Mouse (Mus musculus) myocyte (in vitro differentiated cells): ENCODE measurements around the gene Lrrc1.

Source experiments
- E2F4 ChIP-seq: IDR thresholded peaks from one replicate; pipeline ENCODE4 v1.6.1; 2011; ENCODE audit warnings: mild to moderate bottlenecking, control low read depth, moderate library complexity; ENCODE audit not compliant: insufficient read depth
- MAX ChIP-seq: IDR thresholded peaks from one replicate; pipeline ENCODE4 v1.6.1; 2011; ENCODE audit warnings: low read depth, mild to moderate bottlenecking, control low read depth
- MYOD1 ChIP-seq, 3 experiments: IDR thresholded peaks; one replicate each; pipeline ENCODE4 v1.6.1; 2011; ENCODE audit warnings: control low read depth in 2 of 3, low read depth in 2 of 3, mild to moderate bottlenecking in 2 of 3, moderate library complexity in 1 of 3; ENCODE audit not compliant: insufficient read length in 2 of 3, control insufficient read depth in 1 of 3
- MYOG ChIP-seq, 3 experiments: IDR thresholded peaks; one replicate each; pipeline ENCODE4 v1.6.1; 2011; ENCODE audit warnings: control low read depth in 2 of 3, low read depth in 2 of 3, mild to moderate bottlenecking in 2 of 3; ENCODE audit not compliant: insufficient read length in 2 of 3, control insufficient read depth in 1 of 3, insufficient read depth in 1 of 3
- POLR2A ChIP-seq: IDR thresholded peaks from one replicate; pipeline ENCODE4 v1.6.1; 2011; ENCODE audit warnings: low read depth, mild to moderate bottlenecking, control low read depth, moderate library complexity; ENCODE audit not compliant: insufficient read length
- POLR2AphosphoS2 ChIP-seq: IDR thresholded peaks from one replicate; pipeline ENCODE4 v1.6.1; 2011; ENCODE audit warnings: low read depth, control low read depth; ENCODE audit not compliant: insufficient read length
- TCF12 ChIP-seq: IDR thresholded peaks from one replicate; pipeline ENCODE4 v1.6.1; 2011; ENCODE audit warnings: mild to moderate bottlenecking, control low read depth; ENCODE audit not compliant: poor library complexity, insufficient read depth, severe bottlenecking
- USF1 ChIP-seq: IDR thresholded peaks from one replicate; pipeline ENCODE4 v1.6.1; 2011; ENCODE audit warnings: low read depth, mild to moderate bottlenecking, control low read depth, moderate library complexity

- TF ChIP-seq POLR2A (no peak), USF1 (no peak), E2F4 (no peak), MYOG (IDR thresholded peaks at IDR 0.05; ENCODE audit: control insufficient read depth in 1 of 3, insufficient read depth in 1 of 3, insufficient read length in 2 of 3, low read depth in 2 of 3) (peak in 2 of 3 experiments; percentile 49 to 75), MYOD1 (IDR thresholded peaks at IDR 0.05; ENCODE audit: control insufficient read depth in 1 of 3, insufficient read length in 2 of 3, low read depth in 2 of 3) (peak in 2 of 3 experiments; percentile 52 to 94), TCF12 (no peak), POLR2AphosphoS2 (no peak), MAX (no peak)
Observed at GRCm38 (mm10) chr9:77528379-77529041, 16.2 kb downstream of the Lrrc1 start.
